Mouse (Mus musculus) stomach, postnatal 0 days (tissue): ENCODE results near the gene Ubqln3.

Source experiments
- CTCF ChIP-seq: IDR thresholded peaks from 2 replicates; pipeline ENCODE4 v1.5.1; 2016; ENCODE audit warnings: antibody characterized with exemption, low read depth, mild to moderate bottlenecking, moderate library complexity
- EP300 ChIP-seq: optimal IDR thresholded peaks from 2 replicates; pipeline ENCODE3; 2016; ENCODE audit warnings: antibody characterized with exemption

- TF ChIP-seq CTCF (no peak), EP300 (no peak)
These were observed 40.2 kb upstream of the Ubqln3 start, which contains the start of gene Olfr648 for GRCm38 (mm10) chr7:104183292-104183691.
